Mouse (Mus musculus) brain, embryonic 18.5 days (tissue): ENCODE measurements at regions not wholly inside any gene's neighbourhood (a gene's known extent, or its start where the extent isn't known, plus 50 kb on each side); places are given as distances from the start of the nearest gene placed in this dataset.

Source experiments
- DNase-seq: peaks from one replicate; pipeline ENCODE4 v3.0.0-alpha.2; 2012; ENCODE audit warnings: low read depth, low spot score

DNA sequence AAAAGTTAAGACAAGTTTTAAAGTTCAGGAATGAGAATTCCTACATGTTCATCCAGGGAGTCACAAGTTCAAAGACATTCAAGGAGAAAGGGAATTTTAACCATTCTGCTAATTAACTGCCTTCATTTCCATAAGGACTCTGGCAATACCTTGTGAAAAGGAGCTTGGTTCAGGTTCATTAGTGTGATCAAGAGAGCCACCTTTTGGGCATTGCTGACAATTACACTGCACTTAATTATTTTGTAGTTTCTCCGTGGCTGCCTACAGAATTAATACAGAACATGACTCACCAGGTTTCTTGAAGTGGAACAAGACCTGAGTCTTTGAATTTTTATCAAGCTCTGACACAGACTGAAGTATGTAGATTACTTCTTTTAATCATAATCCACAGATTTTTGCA, 52.4 kb upstream of the Ankef1 start:
- peak; percentile 22 for DNase-seq
